25 mouse cellular contexts compared by ENCODE assay signal in genomic region chr12:116481921-116482320, GRCm38 (mm10). TPM values are rescaled to one million over a fixed set of nuclear protein-coding genes. Genes with fewer than 3 reads are reported as not detected.
DNase-seq lines count a peak whose midpoint lies in the region; ATAC-seq and TF ChIP-seq lines count a peak whose summit lies in the region.
"Had no signal": no experiment of that assay in that cellular context is flagged by ENCODE, and none has a peak within 500 bp of the region (broad histone marks: within the 10 kb centered on the region; RNA-seq: fewer than 3 reads in every experiment).

No protein-coding gene starts in this region.

- no peak overlapping the region for H3K9ac ChIP-seq in hindbrain, postnatal 0 days (replicated peaks; ENCODE audit: low read length)
- H3K9ac ChIP-seq in hindbrain, embryonic 14.5 days, result no peak overlapping the region
- H3K9ac ChIP-seq in midbrain, embryonic 16.5 days (ENCODE audit: low read depth, low read length), result no peak overlapping the region
- H3K9ac ChIP-seq: embryonic facial prominence, embryonic 13.5 days; forebrain, embryonic 12.5 days; forebrain, embryonic 15.5 days; heart, embryonic 12.5 days; heart, embryonic 15.5 days; hindbrain, embryonic 15.5 days; intestine, embryonic 15.5 days had no signal

- WGBS in hindbrain, postnatal 0 days, result 42% methylated on average over 1 of the region's 1 CpGs
- 88% methylated on average over 1 of the region's 1 CpGs for WGBS in hindbrain, embryonic 14.5 days
- WGBS in midbrain, embryonic 16.5 days, result 90% methylated on average over 1 of the region's 1 CpGs

- H3K4me3 ChIP-seq in hindbrain, postnatal 0 days (ENCODE audit: low read length), result no peak overlapping the region
- no peak overlapping the region for H3K4me3 ChIP-seq in hindbrain, embryonic 14.5 days (replicated peaks; ENCODE audit: low read length)
- no peak overlapping the region for H3K4me3 ChIP-seq in midbrain, embryonic 16.5 days (ENCODE audit: low read depth, low read length)
- H3K4me3 ChIP-seq: embryonic facial prominence, embryonic 10.5 days; embryonic facial prominence, embryonic 13.5 days; erythroblast, embryonic 14.5 days; forebrain, embryonic 12.5 days; forebrain, embryonic 15.5 days; heart, adult 2 months; heart, embryonic 12.5 days; heart, embryonic 15.5 days; hindbrain, embryonic 15.5 days; intestine, embryonic 15.5 days had no signal

- H3K4me1 ChIP-seq in hindbrain, postnatal 0 days (ENCODE audit: insufficient read depth, low read length), result no peaks in the 10 kb centered on the region
- H3K4me1 ChIP-seq in hindbrain, embryonic 14.5 days (replicated peaks; ENCODE audit: control insufficient read depth, insufficient read depth, low read length), result peaks cover under 1% of the 10 kb centered on the region; the same call in 1 of the 2 replicates
- H3K4me1 ChIP-seq in midbrain, embryonic 16.5 days (ENCODE audit: control insufficient read depth, insufficient read depth, low read length), result peaks cover 9% of the 10 kb centered on the region; the same call in 1 of the 2 replicates

- DNase-seq in cerebellum, postnatal 14 days, result peak; percentile 37 to 56
- no peak for DNase-seq in cerebellum, adult 11 months
- peak; percentile 15 for DNase-seq in hindbrain, postnatal 0 days (ENCODE audit: low spot score)
- DNase-seq in hindbrain, embryonic 14.5 days (ENCODE audit: low spot score), result no peak
- DNase-seq in brain, adult 2 months (ENCODE audit: low read depth, low spot score), result peak; percentile 48
- DNase-seq: adrenal gland, adult 2 months; adrenal gland, postnatal 14 days; embryo, embryonic 11 days; gastrocnemius, postnatal 25 days; heart, adult 2 months; heart, postnatal 10 days; heart, postnatal 4 days; kidney, adult 11 months had no signal

- H3K27ac ChIP-seq in hindbrain, postnatal 0 days, result no peak overlapping the region
- H3K27ac ChIP-seq in hindbrain, embryonic 14.5 days, result no peak overlapping the region
- H3K27ac ChIP-seq in midbrain, embryonic 16.5 days (ENCODE audit: low read length), result no peak overlapping the region
- H3K27ac ChIP-seq: embryonic facial prominence, embryonic 10.5 days; embryonic facial prominence, embryonic 13.5 days; forebrain, embryonic 12.5 days; forebrain, embryonic 15.5 days; heart, adult 2 months; heart, embryonic 15.5 days; hindbrain, embryonic 15.5 days; intestine, embryonic 15.5 days had no signal

- H3K9me3 ChIP-seq in hindbrain, postnatal 0 days (ENCODE audit: low read length), result no peaks in the 10 kb centered on the region
- H3K9me3 ChIP-seq in hindbrain, embryonic 14.5 days (ENCODE audit: control insufficient read depth, low read length), result no peaks in the 10 kb centered on the region
- no peaks in the 10 kb centered on the region for H3K9me3 ChIP-seq in midbrain, embryonic 16.5 days (replicated peaks; ENCODE audit: control insufficient read depth, low read length, poor library complexity, severe bottlenecking)
- H3K9me3 ChIP-seq: embryonic facial prominence, embryonic 10.5 days; embryonic facial prominence, embryonic 13.5 days; forebrain, embryonic 12.5 days; forebrain, embryonic 15.5 days; heart, embryonic 12.5 days; heart, embryonic 15.5 days; hindbrain, embryonic 15.5 days; intestine, embryonic 15.5 days had no signal

- TF ChIP-seq CTCF in hindbrain, postnatal 0 days (IDR thresholded peaks at IDR 0.05; ENCODE audit: low read depth), result no peak

- no peak for ATAC-seq in hindbrain, postnatal 0 days
- no peak for ATAC-seq in hindbrain, embryonic 14.5 days (ENCODE audit: low FRiP score)
- no peak for ATAC-seq in midbrain, embryonic 16.5 days
- ATAC-seq: CD4-positive, CD25-positive, alpha-beta regulatory T cell, adult 4 months; forebrain, embryonic 15.5 days; intestine, embryonic 15.5 days had no signal

- H3K27me3 ChIP-seq in hindbrain, postnatal 0 days (ENCODE audit: insufficient read depth, low read length), result no peaks in the 10 kb centered on the region
- no peaks in the 10 kb centered on the region for H3K27me3 ChIP-seq in hindbrain, embryonic 14.5 days (ENCODE audit: control insufficient read depth, insufficient read depth, low read length)
- H3K27me3 ChIP-seq in midbrain, embryonic 16.5 days (ENCODE audit: control insufficient read depth, insufficient read depth, low read depth, low read length), result no peaks in the 10 kb centered on the region
- H3K27me3 ChIP-seq: forebrain, embryonic 15.5 days; hindbrain, embryonic 15.5 days had no signal

- no peak overlapping the region for H3K4me2 ChIP-seq in hindbrain, postnatal 0 days (ENCODE audit: low read depth, low read length)
- H3K4me2 ChIP-seq in hindbrain, embryonic 14.5 days (replicated peaks), result no peak overlapping the region
- H3K4me2 ChIP-seq in midbrain, embryonic 16.5 days (ENCODE audit: low read length), result no peak overlapping the region
- H3K4me2 ChIP-seq: embryonic facial prominence, embryonic 13.5 days; forebrain, embryonic 12.5 days; forebrain, embryonic 15.5 days; heart, embryonic 12.5 days; heart, embryonic 15.5 days; hindbrain, embryonic 15.5 days; intestine, embryonic 15.5 days had no signal

- H3K36me3 ChIP-seq in hindbrain, postnatal 0 days (ENCODE audit: insufficient read depth, low read length), result no peaks in the 10 kb centered on the region
- no peaks in the 10 kb centered on the region for H3K36me3 ChIP-seq in hindbrain, embryonic 14.5 days (replicated peaks; ENCODE audit: control insufficient read depth, insufficient read depth)
- no peaks in the 10 kb centered on the region for H3K36me3 ChIP-seq in midbrain, embryonic 16.5 days (ENCODE audit: control insufficient read depth, insufficient read depth, low read length)
- H3K36me3 ChIP-seq: embryonic facial prominence, embryonic 10.5 days; embryonic facial prominence, embryonic 13.5 days; forebrain, embryonic 12.5 days; forebrain, embryonic 15.5 days; heart, embryonic 12.5 days; heart, embryonic 15.5 days; hindbrain, embryonic 15.5 days; intestine, embryonic 15.5 days had no signal

RNA-seq across cellular contexts. Expression of gene Ptprn2, which starts 3.6 kb away (rescaled TPM):
- total RNA-seq in hindbrain, postnatal 0 days (2014; rRNA removed), result 101 and 104 TPM in 2 replicates
- 16.9 and 18.4 TPM in 2 replicates for polyA plus RNA-seq in hindbrain, postnatal 0 days (2015; fragmentation: Nextera tagmentation; extraction: Ambion mirVana)
- polyA plus RNA-seq in hindbrain, embryonic 14.5 days (2014; fragmentation: Nextera tagmentation; extraction: Ambion mirVana), result 15.5 and 17.5 TPM in 2 replicates
- polyA plus RNA-seq in midbrain, embryonic 16.5 days (2015; fragmentation: Nextera tagmentation; extraction: Ambion mirVana), result 15.6 and 17.6 TPM in 2 replicates
- total RNA-seq: gastrocnemius, postnatal 25 days; MEL had no signal
- polyA plus RNA-seq: CD4-positive, CD25-positive, alpha-beta regulatory T cell, adult 4 months had no signal

Comparison
In these comparisons a context has a peak if more than half of its experiments do, and no peak if none do; other contexts are left out.
1. DNase-seq: peak in cerebellum, postnatal 14 days (2 of 2), hindbrain, postnatal 0 days (single experiment) and brain, adult 2 months (single experiment); none in cerebellum, adult 11 months (single experiment) and hindbrain, embryonic 14.5 days (single experiment).